Mouse (Mus musculus) forebrain, embryonic 13.5 days (tissue): ENCODE measurements around the gene Jmjd1c. TPM values are rescaled to one million over a fixed set of nuclear protein-coding genes. Genes with fewer than 3 reads are reported as not detected.
A peak's percentile ranks its signal among the peaks of the same experiment; 100 is the strongest.
"Not testable (repeated sequence)": the region's sequence is repeated elsewhere in the genome, so short reads cannot be mapped to it uniquely, and the experiment has no call there.

Source experiments
- ATAC-seq: fragments of 200-750 bp; cut with Nextera tagmentation; 2 replicates; pipeline ENCODE4 v1.8.0; 2017
- H3K27ac ChIP-seq: fragments of 300-500 bp; sonication (generic); 2 replicates; pipeline ENCODE4 v1.5.1; 2015; ENCODE audit warnings: inconsistent platforms, mild to moderate bottlenecking, moderate library complexity
- H3K27me3 ChIP-seq: fragments of 300-500 bp; sonication (generic); 2 replicates; pipeline ENCODE4 v1.6.1; 2015; ENCODE audit warnings: mild to moderate bottlenecking, inconsistent platforms
- H3K36me3 ChIP-seq: fragments of 300-500 bp; sonication (generic); 2 replicates; pipeline ENCODE4 v1.6.1; 2015; ENCODE audit warnings: mild to moderate bottlenecking, inconsistent platforms; ENCODE audit not compliant: poor library complexity, severe bottlenecking
- H3K4me1 ChIP-seq: fragments of 300-500 bp; sonication (generic); 2 replicates; pipeline ENCODE4 v1.6.1; 2015; ENCODE audit warnings: inconsistent platforms
- H3K4me2 ChIP-seq: fragments of 300-500 bp; sonication (generic); 2 replicates; pipeline ENCODE4 v1.6.1; 2015; ENCODE audit warnings: inconsistent platforms, mild to moderate bottlenecking, moderate library complexity
- H3K4me3 ChIP-seq: fragments of 300-500 bp; sonication (generic); 2 replicates; pipeline ENCODE4 v1.5.1; 2015; ENCODE audit warnings: mild to moderate bottlenecking, inconsistent platforms
- H3K9ac ChIP-seq: fragments of 300-500 bp; sonication (generic); 2 replicates; pipeline ENCODE4 v1.6.1; 2015; ENCODE audit warnings: mild to moderate bottlenecking, inconsistent platforms
- H3K9me3 ChIP-seq: fragments of 300-500 bp; sonication (generic); replicated peaks from 2 replicates; pipeline ENCODE4 v1.6.1; 2016; ENCODE audit warnings: inconsistent platforms
- WGBS: fragments of 180-500 bp; shearing (Covaris S2); methylation state at CpG from one replicate; pipeline ENCODE4 v1.1.7; 2015; 5-methylcytosine and 5-hydroxymethylcytosine counted together
- polyA plus RNA-seq: library from polyadenylated mRNA; unstranded; fragments of >200 nt; fragmentation: Nextera tagmentation; extraction: Ambion mirVana; gene quantifications from 2 replicates; pipeline ENCODE4 v1.2.1, GENCODE M21; 2015

Jmjd1c gene
- polyA plus RNA-seq, 1 experiment from 2014 or later, result 49.6 TPM

GRCm38 (mm10) chr10:67108096-67108495 is 12.2 kb downstream of the Jmjd1c start:
- H3K27ac ChIP-seq, result 0 out of 2 replicates have a peak overlapping the region, but pooled peaks have one; percentile 28
- 29% methylated on average over 9 of the region's 9 CpGs for WGBS
- ATAC-seq, result no peak

GRCm38 (mm10) chr10:67109635-67110034 is 13.7 kb downstream of the Jmjd1c start:
- Histone ChIP-seq H3K4me3 (no peak overlapping the region), H3K4me2 (no peak overlapping the region), H3K9me3 (no peaks in the 10 kb centered on the region), H3K36me3 (peaks cover 4% of the 10 kb centered on the region; the same call in 1 of the 2 replicates), H3K27ac (no peak overlapping the region), H3K27me3 (no peaks in the 10 kb centered on the region), H3K4me1 (peaks cover 55% of the 10 kb centered on the region), H3K9ac (no peak overlapping the region)
- 92% methylated on average over 5 of the region's 5 CpGs for WGBS
- no peak for ATAC-seq

More at GRCm38 (mm10) chr10:67108096-67108495, 12.2 kb downstream of the Jmjd1c start:
- Histone ChIP-seq H3K4me1 (peaks cover 68% of the 10 kb centered on the region), H3K9me3 (no peaks in the 10 kb centered on the region), H3K36me3 (peaks cover 4% of the 10 kb centered on the region; the same call in 1 of the 2 replicates), H3K27me3 (no peaks in the 10 kb centered on the region), H3K4me2 (no peak overlapping the region), H3K9ac (no peak overlapping the region), H3K4me3 (no peak overlapping the region)

GRCm38 (mm10) chr10:67111044-67111798 is 15.3 kb downstream of the Jmjd1c start:
- H3K4me3 ChIP-seq, result no peak overlapping the region
- H3K27me3 ChIP-seq, result no peaks in the 10 kb centered on the region
- H3K9me3 ChIP-seq, result no peaks in the 10 kb centered on the region
- ATAC-seq, result no peak
- no peak overlapping the region for H3K9ac ChIP-seq
- no peak overlapping the region for H3K4me2 ChIP-seq
- WGBS, result 84% methylated on average over 14 of the region's 14 CpGs
- H3K27ac ChIP-seq, result no peak overlapping the region
- H3K4me1 ChIP-seq, result peaks cover 55% of the 10 kb centered on the region
- H3K36me3 ChIP-seq, result peaks cover 4% of the 10 kb centered on the region; the same call in 1 of the 2 replicates

- no peak overlapping the region for H3K27ac ChIP-seq
- WGBS, result 85% methylated on average over 5 of the region's 5 CpGs
- H3K36me3 ChIP-seq, result peaks cover 4% of the 10 kb centered on the region; the same call in 1 of the 2 replicates
- peaks cover 55% of the 10 kb centered on the region for H3K4me1 ChIP-seq
- H3K9me3 ChIP-seq, result no peaks in the 10 kb centered on the region
- ATAC-seq, result no peak
- no peak overlapping the region for H3K4me2 ChIP-seq
- no peak overlapping the region for H3K4me3 ChIP-seq
- no peaks in the 10 kb centered on the region for H3K27me3 ChIP-seq
- no peak overlapping the region for H3K9ac ChIP-seq
Observed at GRCm38 (mm10) chr10:67111799-67112177, 15.9 kb downstream of the Jmjd1c start.

- not testable (repeated sequence) for H3K27me3 ChIP-seq, H3K4me2 ChIP-seq, H3K36me3 ChIP-seq, H3K9ac ChIP-seq, H3K9me3 ChIP-seq, ATAC-seq, H3K27ac ChIP-seq, H3K4me3 ChIP-seq
- peaks cover 44% of the 10 kb centered on the region for H3K4me1 ChIP-seq
- WGBS, result 95% methylated on average over 5 of the region's 5 CpGs
Observed at GRCm38 (mm10) chr10:67112967-67113366, 17.0 kb downstream of the Jmjd1c start.

- no peak overlapping the region for H3K4me2 ChIP-seq
- no peaks in the 10 kb centered on the region for H3K36me3 ChIP-seq
- no peak overlapping the region for H3K4me3 ChIP-seq
- peaks cover 38% of the 10 kb centered on the region for H3K4me1 ChIP-seq
- no peak overlapping the region for H3K9ac ChIP-seq
- ATAC-seq, result no peak
- H3K27me3 ChIP-seq, result no peaks in the 10 kb centered on the region
- no peaks in the 10 kb centered on the region for H3K9me3 ChIP-seq
- H3K27ac ChIP-seq, result no peak overlapping the region
- 94% methylated on average over 11 of the region's 11 CpGs for WGBS
Observed at GRCm38 (mm10) chr10:67113833-67114232, 17.9 kb downstream of the Jmjd1c start.

GRCm38 (mm10) chr10:67115115-67115514 is 19.2 kb downstream of the Jmjd1c start:
- no peak for ATAC-seq
- Histone ChIP-seq H3K27ac (peak overlapping the region; percentile 48), H3K4me1 (peaks cover 39% of the 10 kb centered on the region), H3K4me2 (no peak overlapping the region), H3K9me3 (no peaks in the 10 kb centered on the region), H3K27me3 (no peaks in the 10 kb centered on the region), H3K9ac (no peak overlapping the region), H3K36me3 (no peaks in the 10 kb centered on the region), H3K4me3 (no peak overlapping the region)
- 24% methylated on average over 6 of the region's 6 CpGs for WGBS

- Histone ChIP-seq H3K4me1 (peaks cover 40% of the 10 kb centered on the region), H3K4me2 (no peak overlapping the region), H3K27me3 (no peaks in the 10 kb centered on the region), H3K4me3 (no peak overlapping the region), H3K9me3 (no peaks in the 10 kb centered on the region), H3K9ac (no peak overlapping the region), H3K36me3 (no peaks in the 10 kb centered on the region), H3K27ac (peak overlapping the region; percentile 48)
- ATAC-seq, result peak; percentile 60
- WGBS, result 19% methylated on average over 5 of the region's 5 CpGs
Observed at GRCm38 (mm10) chr10:67115666-67116091, 19.8 kb downstream of the Jmjd1c start.

GRCm38 (mm10) chr10:67116251-67116650 is 20.3 kb downstream of the Jmjd1c start:
- WGBS, result 62% methylated on average over 8 of the region's 8 CpGs

GRCm38 (mm10) chr10:67119291-67119690 is 23.4 kb downstream of the Jmjd1c start:
- Histone ChIP-seq H3K36me3 (no peaks in the 10 kb centered on the region), H3K27me3 (no peaks in the 10 kb centered on the region), H3K4me2 (no peak overlapping the region), H3K4me1 (peaks cover 44% of the 10 kb centered on the region), H3K27ac (no peak overlapping the region), H3K9me3 (no peaks in the 10 kb centered on the region), H3K9ac (no peak overlapping the region), H3K4me3 (no peak overlapping the region)
- 78% methylated on average over 7 of the region's 7 CpGs for WGBS
- no peak for ATAC-seq

More at GRCm38 (mm10) chr10:67116251-67116650, 20.3 kb downstream of the Jmjd1c start:
- peak; percentile 13; the same call in 1 of the 2 replicates for ATAC-seq
- no peak overlapping the region for H3K9ac ChIP-seq
- H3K4me2 ChIP-seq, result no peak overlapping the region
- no peaks in the 10 kb centered on the region for H3K27me3 ChIP-seq
- no peak overlapping the region for H3K4me3 ChIP-seq
- H3K9me3 ChIP-seq, result no peaks in the 10 kb centered on the region
- peaks cover 38% of the 10 kb centered on the region for H3K4me1 ChIP-seq
- 0 out of 2 replicates have a peak overlapping the region, but pooled peaks have one; percentile 48 for H3K27ac ChIP-seq
- H3K36me3 ChIP-seq, result no peaks in the 10 kb centered on the region

- H3K9me3 ChIP-seq, result no peaks in the 10 kb centered on the region
- H3K27me3 ChIP-seq, result no peaks in the 10 kb centered on the region
- H3K4me3 ChIP-seq, result no peak overlapping the region
- no peak overlapping the region for H3K27ac ChIP-seq
- no peaks in the 10 kb centered on the region for H3K36me3 ChIP-seq
- 61% methylated on average over 4 of the region's 4 CpGs for WGBS
- H3K4me2 ChIP-seq, result no peak overlapping the region
- H3K9ac ChIP-seq, result no peak overlapping the region
- H3K4me1 ChIP-seq, result peaks cover 36% of the 10 kb centered on the region
- ATAC-seq, result no peak
Observed at GRCm38 (mm10) chr10:67120180-67120579, 24.3 kb downstream of the Jmjd1c start.

- 39% methylated on average over 2 of the region's 2 CpGs for WGBS
Observed at GRCm38 (mm10) chr10:67120640-67121039, 24.7 kb downstream of the Jmjd1c start.

More at GRCm38 (mm10) chr10:67120640-67121039, 24.7 kb downstream of the Jmjd1c start:
- Histone ChIP-seq H3K36me3 (no peaks in the 10 kb centered on the region), H3K4me3 (no peak overlapping the region), H3K4me2 (no peak overlapping the region), H3K4me1 (peaks cover 36% of the 10 kb centered on the region), H3K9me3 (no peaks in the 10 kb centered on the region), H3K27ac (no peak overlapping the region), H3K27me3 (no peaks in the 10 kb centered on the region), H3K9ac (no peak overlapping the region)
- ATAC-seq, result no peak
